Mouse (Mus musculus) hematopoietic multipotent progenitor cell, adult 10-12 weeks (in vitro differentiated cells): ENCODE data around the gene Atg101. TPM values are rescaled to one million over a fixed set of nuclear protein-coding genes. Genes with fewer than 3 reads are reported as not detected.

Source experiments
- polyA plus RNA-seq: library from polyadenylated mRNA; stranded (reverse); fragments of >175 nt; gene quantifications from 2 replicates; pipeline ENCODE4 v1.2.3, GENCODE M21; 2012; ENCODE audit warnings: low replicate concordance

Gene Atg101
- polyA plus RNA-seq = 42.2 and 52.1 TPM in 2 replicates

DNA sequence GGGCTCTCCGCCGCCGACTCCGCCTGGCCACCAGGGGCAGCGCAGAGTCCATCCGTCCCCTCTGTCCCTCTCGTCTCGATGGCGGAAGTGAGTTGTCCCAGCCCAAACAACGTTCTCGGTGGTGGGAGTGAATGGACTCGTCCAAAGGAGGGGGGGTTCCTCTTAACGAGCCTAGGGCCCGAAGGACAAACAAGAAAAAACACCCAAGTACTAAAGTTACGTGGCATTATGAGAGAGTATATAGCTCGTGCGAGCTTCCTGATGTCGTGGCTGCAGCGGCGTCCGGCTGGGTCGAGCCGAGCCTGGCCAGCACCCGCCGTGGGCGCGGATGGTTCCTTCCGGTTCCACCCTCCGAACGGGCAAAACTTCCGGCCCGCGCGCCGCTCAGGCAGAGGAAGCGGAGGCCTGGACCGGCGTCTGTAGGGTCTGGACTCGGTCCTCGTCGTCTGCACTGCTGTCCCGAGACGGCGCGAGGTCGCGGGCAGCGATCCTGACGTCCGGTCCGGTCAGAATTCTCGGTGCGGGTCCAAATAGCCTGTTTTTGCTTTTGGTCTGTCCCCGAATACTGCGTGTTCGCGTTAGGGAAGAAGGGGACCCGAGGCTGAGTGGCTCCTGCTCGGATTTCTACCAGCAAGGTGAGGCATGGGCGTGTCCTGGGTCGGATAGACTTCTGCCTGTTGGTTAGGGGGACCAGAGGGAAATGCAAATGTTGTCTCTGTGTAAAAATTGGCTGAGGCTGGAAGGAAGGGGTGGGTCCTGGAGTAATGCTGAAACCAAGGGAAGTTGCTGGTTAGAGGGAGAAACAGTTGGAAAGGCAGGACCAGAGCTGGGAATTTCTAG is at the start of gene Atg101:
Gene Atg101, plus strand, starts transcription at position 362 of the 840 bp plus-strand sequence.

DNA sequence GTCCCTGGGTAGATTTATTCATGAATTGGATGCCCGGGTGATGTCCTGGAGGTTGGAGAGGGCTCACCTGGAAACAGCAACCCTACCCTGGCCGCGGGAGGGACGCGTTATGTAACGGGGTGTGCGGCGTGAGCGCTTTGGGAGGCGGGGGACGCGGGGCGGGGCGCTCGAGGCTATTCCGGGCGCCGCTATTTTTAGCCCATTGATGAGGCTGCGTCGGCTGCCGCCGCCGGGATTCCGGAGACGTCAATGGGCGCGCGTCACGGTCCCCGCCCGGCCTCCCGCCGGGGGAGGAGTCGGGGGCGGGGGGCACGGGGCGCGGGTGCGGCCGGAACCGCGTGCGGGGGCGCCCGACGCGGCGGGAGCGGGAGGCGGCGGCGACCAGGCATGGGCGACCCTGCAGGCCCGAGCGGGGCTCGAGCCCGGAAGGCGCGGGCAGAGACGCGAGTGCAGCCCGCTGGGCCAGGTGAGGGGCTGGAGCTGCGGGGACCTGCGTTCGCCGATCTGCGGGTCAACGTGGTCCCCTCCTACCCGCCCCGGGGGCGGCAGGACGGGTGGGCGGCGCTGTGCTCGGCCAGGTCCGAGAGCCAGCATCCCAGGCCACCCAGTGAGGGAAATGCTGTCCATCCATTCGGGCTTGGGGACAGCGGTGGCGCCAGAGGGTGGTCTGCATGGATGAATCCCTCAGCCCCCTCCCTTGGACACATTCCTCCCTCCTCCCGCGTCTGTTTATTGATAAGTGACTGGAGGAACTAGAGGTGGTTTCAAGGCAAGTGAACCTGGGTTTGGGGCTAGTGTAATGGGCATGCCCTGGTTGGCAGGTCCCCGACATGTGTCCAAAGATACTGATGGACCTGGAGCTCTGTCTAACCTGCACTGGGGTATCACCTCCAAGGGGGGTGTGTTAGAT is 29.9 kb upstream of the Atg101 start, which contains the start of gene Nr4a1:
Gene Nr4a1, plus strand, starts transcription at position 384 of the 910 bp plus-strand sequence.

GRCm38 (mm10) chr15:101293025-101293621 is 9.1 kb downstream of the Atg101 start, which contains the start of gene 6030408B16Rik:
TSS of gene 6030408B16Rik (plus strand) at chr15:101293212.

Other genes starting within 250 kb of the Atg101 start
- not detected in 2 replicates for gene Gm47841, start 236.9 kb upstream of the Atg101 start, polyA plus RNA-seq
- gene Fignl2, start 205.7 kb upstream of the Atg101 start, polyA plus RNA-seq = 0.42 and 0.98 TPM in 2 replicates
- gene Ankrd33, start 168.5 kb upstream of the Atg101 start, polyA plus RNA-seq = not detected in 2 replicates
- gene Acvrl1, start 155.8 kb upstream of the Atg101 start, polyA plus RNA-seq = 6.3 and 6.6 TPM in 2 replicates
- gene Acvr1b, start 110.2 kb upstream of the Atg101 start, polyA plus RNA-seq = 13.6 and 18.6 TPM in 2 replicates
- 6.1 and 16.8 TPM in 2 replicates for gene Grasp, start 60.1 kb upstream of the Atg101 start, polyA plus RNA-seq
- gene Nr4a1, start 30.0 kb upstream of the Atg101 start, polyA plus RNA-seq = 57.9 and 89.1 TPM in 2 replicates
- gene 6030408B16Rik, start 8.9 kb downstream of the Atg101 start, polyA plus RNA-seq = not detected in 2 replicates
- 10.3 and 16.1 TPM in 2 replicates for gene Krt80, start 85.9 kb downstream of the Atg101 start, polyA plus RNA-seq
- gene Krt7, start 126.8 kb downstream of the Atg101 start, polyA plus RNA-seq = 0.47 and 0.86 TPM in 2 replicates
- not detected in 2 replicates for gene Krt87, start 154.5 kb downstream of the Atg101 start, polyA plus RNA-seq
- 0.16 TPM in 1 of 2 replicates, not detected in the other for gene Krt88, start 163.5 kb downstream of the Atg101 start, polyA plus RNA-seq
- not detected in 2 replicates for gene Krt81, start 179.5 kb downstream of the Atg101 start, polyA plus RNA-seq
- 0.92 and 3.3 TPM in 2 replicates for gene Krt86, start 189.2 kb downstream of the Atg101 start, polyA plus RNA-seq
- 0.16 and 0.17 TPM in 2 replicates for gene Krt83, start 207.2 kb downstream of the Atg101 start, polyA plus RNA-seq
- not detected in 2 replicates for gene Gm49425, start 233.0 kb downstream of the Atg101 start, polyA plus RNA-seq
- gene Krt84, start 248.5 kb downstream of the Atg101 start, polyA plus RNA-seq = not detected in 2 replicates